Mouse (Mus musculus) mature B cell (primary cell): ENCODE measurements around the gene Aplnr.

ENCODE experiments used
- in situ Hi-C: fragments of 300-500 bp; cut with MboI; formaldehyde crosslinking; loops from 2 replicates; pipeline ENCODE4 v1.14.3; 2019

The Aplnr gene

GRCm38 (mm10) chr2:85137601-85138140 lies 1.6 kb downstream of the Aplnr start:
- in situ Hi-C loops = no loop called here

- in situ Hi-C loops = no loop called here
These were observed 2.1 kb downstream of the Aplnr start for GRCm38 (mm10) chr2:85138143-85138542.

- in situ Hi-C loops = no loop called here
These were observed 3.4 kb downstream of the Aplnr start for GRCm38 (mm10) chr2:85139393-85139792.

GRCm38 (mm10) chr2:85139846-85140245 lies 3.8 kb downstream of the Aplnr start:
- in situ Hi-C loops = no loop called here

GRCm38 (mm10) chr2:85140833-85141232 lies 4.8 kb downstream of the Aplnr start:
- in situ Hi-C loops = no loop called here

- in situ Hi-C loops = no loop called here
These were observed 8.9 kb downstream of the Aplnr start for GRCm38 (mm10) chr2:85144908-85145307.

- in situ Hi-C loops = no loop called here
These were observed 9.3 kb downstream of the Aplnr start for GRCm38 (mm10) chr2:85145346-85145745.

GRCm38 (mm10) chr2:85147481-85147880 lies 11.5 kb downstream of the Aplnr start:
- in situ Hi-C loops = no loop called here

- in situ Hi-C loops = no loop called here
These were observed 14.3 kb downstream of the Aplnr start for GRCm38 (mm10) chr2:85150373-85150772.

DNA sequence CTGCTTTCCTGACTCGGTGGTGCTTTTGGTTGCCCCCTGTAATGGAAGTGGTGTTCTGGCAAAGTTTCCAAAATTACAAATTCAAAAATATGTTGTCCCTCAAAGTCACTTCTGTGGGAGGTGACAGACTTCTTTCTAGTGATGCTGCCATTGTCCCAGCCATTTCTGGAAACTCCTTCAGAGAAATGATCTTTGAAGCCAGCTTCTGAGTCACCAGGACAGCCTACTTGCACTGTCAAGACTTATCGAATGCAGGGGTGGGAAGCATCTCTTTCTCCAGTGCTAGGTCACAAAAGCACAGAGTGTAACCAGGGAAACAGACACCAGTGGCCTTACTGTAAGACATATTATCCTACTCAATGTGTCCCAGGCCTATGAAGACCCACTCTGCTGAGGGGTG lies 15.2 kb downstream of the Aplnr start:
- in situ Hi-C loops = no loop called here

GRCm38 (mm10) chr2:85155334-85155733 lies 19.3 kb downstream of the Aplnr start:
- in situ Hi-C loops = no loop called here

DNA sequence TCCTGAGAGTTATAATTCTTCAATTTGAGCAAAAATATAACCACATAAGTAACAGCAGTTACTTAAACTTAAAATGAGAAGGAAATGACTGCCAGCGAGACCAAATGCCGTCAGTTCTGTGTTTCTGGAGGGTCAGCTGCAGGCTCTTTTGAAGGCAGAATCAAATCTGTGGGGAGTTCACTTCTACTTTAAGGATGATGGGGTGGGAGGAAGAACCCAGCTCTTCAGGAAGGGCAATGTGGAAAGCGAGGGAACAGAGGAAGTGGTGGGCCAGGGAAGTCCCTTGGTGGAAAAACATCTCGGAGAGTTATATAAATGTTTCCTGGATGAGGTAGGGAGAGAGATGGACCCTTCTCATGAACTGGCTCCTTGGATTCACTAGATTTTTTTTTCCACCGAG lies 20.1 kb downstream of the Aplnr start:
- in situ Hi-C loops = no loop called here

DNA sequence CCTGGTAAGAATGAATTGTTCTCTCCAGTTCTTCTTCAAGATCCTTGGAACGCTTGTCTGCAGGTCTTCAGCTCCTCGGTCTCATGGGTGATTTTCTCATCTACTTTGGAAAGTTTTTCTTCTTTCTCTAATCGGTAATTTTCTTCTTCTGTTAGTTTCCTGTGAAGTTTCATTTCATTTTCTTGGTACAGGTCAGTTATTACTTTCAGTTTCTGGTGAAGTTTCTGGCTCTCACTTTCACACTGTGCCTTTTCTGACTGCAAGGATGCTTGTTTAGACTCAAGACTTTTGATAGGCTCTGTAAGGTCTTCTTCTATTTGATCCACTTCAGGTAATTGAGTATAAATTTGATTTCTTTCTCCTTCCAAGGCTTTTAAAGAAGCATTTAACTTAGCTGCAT lies 21.4 kb downstream of the Aplnr start:
- in situ Hi-C loops = no loop called here

DNA sequence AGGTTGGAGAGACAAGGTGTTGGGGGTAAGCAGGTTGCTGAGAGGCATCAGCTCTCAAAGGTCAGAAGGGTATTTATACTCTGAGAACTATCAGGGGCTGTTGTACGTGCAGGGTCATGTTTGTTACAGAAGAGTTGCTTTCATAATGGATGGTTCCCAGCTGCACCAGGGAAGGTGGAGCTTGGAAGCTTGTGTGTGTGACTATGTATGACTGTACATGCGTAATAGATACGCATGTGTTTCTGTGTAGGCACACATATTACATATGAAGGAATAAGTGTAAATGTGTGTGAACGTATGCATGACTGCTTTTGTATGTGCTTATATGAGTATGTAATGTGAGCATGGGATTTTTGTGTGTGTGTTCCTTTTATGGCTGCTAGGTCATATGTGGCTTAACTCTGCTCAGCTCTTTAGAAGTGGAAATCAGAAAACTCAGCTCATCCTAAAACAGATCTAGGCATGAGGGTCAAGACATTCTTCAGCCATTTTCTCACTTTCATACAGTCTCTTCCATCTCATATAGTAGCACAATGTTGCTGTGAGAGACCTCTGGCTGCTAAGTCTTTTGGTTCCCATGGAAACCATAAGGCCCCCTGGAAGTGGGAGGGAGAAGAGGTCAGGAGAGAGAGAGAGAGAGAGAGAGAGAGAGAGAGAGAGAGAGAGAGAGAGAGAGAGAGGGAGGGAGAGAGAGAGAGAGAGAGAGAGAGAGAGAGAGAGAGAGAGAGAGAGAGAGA lies 25.0 kb downstream of the Aplnr start:
- in situ Hi-C loops = no loop called here

GRCm38 (mm10) chr2:85161638-85162093 lies 25.6 kb downstream of the Aplnr start:
- in situ Hi-C loops = no loop called here

DNA sequence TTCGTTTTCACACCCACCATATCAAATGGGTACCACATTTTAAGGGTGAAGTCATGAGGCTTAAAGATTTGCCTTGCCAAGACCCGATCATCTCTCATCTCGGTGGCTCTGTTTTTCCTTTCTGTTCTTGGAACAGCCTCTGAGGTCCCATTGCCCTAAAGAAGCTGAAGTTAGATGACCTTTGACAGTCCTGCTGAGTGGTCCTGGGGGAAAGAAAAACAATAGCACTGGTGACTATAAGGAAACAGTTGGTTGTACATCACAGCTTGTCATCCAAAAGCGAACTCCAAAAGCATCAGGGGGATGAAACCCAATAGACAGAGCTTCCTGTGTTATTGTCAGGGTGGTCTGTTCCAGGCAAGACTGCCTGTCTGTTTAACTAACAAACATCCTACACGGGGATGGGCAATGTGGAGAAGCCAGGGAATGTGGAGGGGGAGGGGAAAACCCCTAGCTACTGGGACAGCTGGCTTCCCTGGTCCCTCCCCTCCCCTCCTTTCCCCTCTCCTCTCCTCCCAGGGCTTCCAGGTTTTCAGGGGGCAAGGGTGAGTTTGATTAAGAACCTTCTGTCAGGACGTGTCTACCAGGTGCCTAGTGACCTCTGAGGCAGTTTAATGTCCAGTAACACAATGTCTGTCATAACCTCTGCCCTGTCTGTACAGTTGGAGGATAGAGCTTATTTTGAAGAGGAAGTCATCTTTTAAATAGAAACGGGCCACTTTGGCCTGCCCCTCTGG lies 27.5 kb downstream of the Aplnr start:
- in situ Hi-C loops = no loop called here

GRCm38 (mm10) chr2:85167624-85168023 lies 31.6 kb downstream of the Aplnr start:
- in situ Hi-C loops = no loop called here

DNA sequence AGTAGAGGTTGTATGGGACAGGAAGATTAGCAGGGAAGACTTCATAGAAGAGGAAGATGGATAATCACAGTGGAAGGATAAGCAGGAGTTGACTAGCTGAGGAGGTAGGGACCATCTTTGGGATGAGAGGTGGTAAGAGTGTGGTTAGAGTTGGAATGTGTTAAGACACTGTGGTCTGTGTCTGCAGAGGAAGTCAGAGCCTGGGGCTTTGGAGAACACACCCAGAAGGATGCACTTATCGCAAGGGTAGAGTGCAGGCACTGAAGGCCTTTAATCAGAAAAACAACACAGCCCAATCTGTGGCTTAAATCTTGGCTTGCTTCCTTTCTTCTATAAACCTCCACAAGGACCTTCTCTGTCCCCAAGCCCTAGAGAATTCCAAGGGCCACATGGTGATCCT lies 32.3 kb downstream of the Aplnr start:
- in situ Hi-C loops = no loop called here

DNA sequence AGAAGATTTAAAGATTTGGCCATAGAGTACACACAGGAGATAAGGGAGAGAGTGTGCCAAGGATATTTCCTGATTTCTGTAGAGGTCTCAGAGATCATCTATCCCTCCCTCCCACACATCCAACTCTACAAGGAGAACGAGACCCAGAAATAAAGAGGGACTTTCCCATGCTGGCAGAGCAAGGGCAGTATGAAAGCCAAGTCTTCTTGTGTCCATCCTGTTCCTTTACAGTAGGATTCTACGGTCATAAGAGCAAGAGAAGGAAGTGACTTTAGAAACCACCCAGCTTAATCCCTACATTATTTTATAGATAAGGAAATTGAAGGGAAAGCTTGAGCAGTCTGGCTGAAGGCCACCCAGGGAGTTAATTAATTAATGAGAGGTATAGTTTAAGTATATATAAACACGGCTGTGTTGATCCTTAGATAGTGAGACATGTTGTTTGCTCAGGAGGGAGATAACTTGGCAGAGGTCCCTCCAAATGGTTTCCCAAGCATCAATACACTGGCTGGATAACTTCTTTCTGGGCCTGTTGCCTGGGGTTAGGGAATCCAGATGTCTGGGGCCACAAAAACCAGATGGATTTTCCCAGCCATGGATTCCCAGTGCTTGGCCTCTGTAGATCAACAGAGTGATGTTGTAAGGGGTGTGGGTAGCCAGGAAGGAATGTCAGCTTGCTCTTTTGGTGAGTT lies 36.2 kb downstream of the Aplnr start:
- in situ Hi-C loops = no loop called here

DNA sequence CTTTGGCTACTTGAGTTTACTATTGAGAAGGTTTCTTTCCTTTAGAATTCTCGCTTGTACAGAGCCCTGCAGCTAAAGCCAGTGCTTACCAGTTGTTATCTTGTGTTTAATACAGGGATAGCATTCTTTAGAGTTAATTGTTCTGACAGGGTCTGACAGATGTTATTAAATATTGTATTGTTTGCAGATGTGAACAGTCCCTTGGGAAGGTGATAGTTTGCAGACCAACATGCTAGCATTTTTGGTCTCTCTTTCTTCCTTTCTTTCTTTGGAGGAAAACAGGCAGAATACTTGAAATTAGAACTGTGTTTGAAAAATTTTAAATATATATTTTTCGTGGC lies 36.7 kb downstream of the Aplnr start:
- in situ Hi-C loops = no loop called here

GRCm38 (mm10) chr2:85173545-85173944 lies 37.5 kb downstream of the Aplnr start:
- in situ Hi-C loops = no loop called here

DNA sequence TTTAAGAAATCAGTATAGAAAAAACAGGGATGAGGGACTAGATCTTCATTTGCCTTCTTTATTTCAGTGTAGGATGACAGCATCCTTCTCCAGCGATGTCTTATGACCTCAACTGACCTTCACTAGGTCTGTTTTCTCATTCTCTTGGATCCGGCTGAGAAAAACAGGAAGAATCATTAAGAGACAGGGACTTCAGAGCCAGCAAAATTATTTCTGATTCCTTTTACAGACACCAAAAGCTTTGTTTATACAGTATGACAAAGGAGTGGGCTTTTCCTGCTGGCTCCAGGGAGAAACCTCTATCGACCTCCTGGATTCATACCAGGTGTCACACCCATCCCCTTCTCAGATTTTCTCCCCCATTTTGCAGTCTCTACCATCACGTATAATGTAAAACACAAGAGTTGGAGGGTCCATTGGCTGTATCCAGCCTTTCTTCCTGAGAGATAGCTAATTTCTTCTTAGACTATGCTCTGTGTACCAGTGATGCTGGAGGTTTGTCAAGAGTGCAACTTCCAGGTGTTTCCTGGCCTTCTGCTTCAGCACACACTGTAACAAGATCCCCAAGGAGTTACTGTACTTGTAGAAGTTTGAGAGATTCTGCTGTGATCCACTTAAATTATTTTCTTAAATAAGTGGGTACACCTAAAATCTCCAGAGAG lies 42.2 kb downstream of the Aplnr start:
- in situ Hi-C loops = no loop called here
